Mouse (Mus musculus) heart, adult 2 months (tissue): ENCODE measurements around the gene Olfr1412.

Experiments
- CTCF ChIP-seq: fragments of 200-600 bp; IDR thresholded peaks from 2 replicates; pipeline ENCODE4 v1.8.1; 2022; ENCODE audit warnings: antibody characterized with exemption, mild to moderate bottlenecking, moderate library complexity
- EP300 ChIP-seq: fragments of 200-500 bp; IDR thresholded peaks from 2 replicates; pipeline ENCODE4 v1.6.1; 2011; ENCODE audit warnings: low read depth, low read length, control low read depth; ENCODE audit not compliant: insufficient read depth
- POLR2A ChIP-seq: fragments of 200-500 bp; IDR thresholded peaks from 2 replicates; pipeline ENCODE4 v1.6.1; 2011; ENCODE audit warnings: mild to moderate bottlenecking, low read depth, low read length, control low read depth; ENCODE audit not compliant: insufficient read depth

- TF ChIP-seq CTCF (no peak), EP300 (no peak), POLR2A (no peak)
These were observed 8.5 kb downstream of the Olfr1412 start, which contains the start of gene Olfr1411 for GRCm38 (mm10) chr1:92594111-92594510.
